Mouse (Mus musculus) hindbrain, postnatal 0 days (tissue): ENCODE measurements around the gene Xrcc5. TPM values are rescaled to one million over a fixed set of nuclear protein-coding genes. Genes with fewer than 3 reads are reported as not detected.
A peak's percentile ranks its signal among the peaks of the same experiment; 100 is the strongest.

Source experiments
- ATAC-seq: fragments of 200-750 bp; cut with Nextera tagmentation; 2 replicates; pipeline ENCODE4 v1.8.0; 2017; ENCODE audit warnings: mild to moderate bottlenecking, moderate TSS enrichment, moderate library complexity
- DNase-seq: peaks from one replicate; pipeline ENCODE4 v3.0.0-alpha.2; 2015; ENCODE audit warnings: low spot score
- H3K27ac ChIP-seq: fragments of 300-500 bp; sonication (generic); 2 replicates; pipeline ENCODE4 v1.5.1; 2014; ENCODE audit warnings: mild to moderate bottlenecking
- H3K27me3 ChIP-seq: fragments of 300-500 bp; sonication (generic); 2 replicates; pipeline ENCODE4 v1.6.1; 2014; ENCODE audit warnings: low read length, mixed read lengths; ENCODE audit not compliant: insufficient read depth
- H3K36me3 ChIP-seq: fragments of 300-500 bp; sonication (generic); 2 replicates; pipeline ENCODE4 v1.6.1; 2014; ENCODE audit warnings: low read length, mixed read lengths; ENCODE audit not compliant: insufficient read depth
- H3K4me1 ChIP-seq: fragments of 300-500 bp; sonication (generic); 2 replicates; pipeline ENCODE4 v1.6.1; 2014; ENCODE audit warnings: antibody characterized with exemption, low read length, mixed read lengths; ENCODE audit not compliant: insufficient read depth
- H3K4me2 ChIP-seq: fragments of 300-500 bp; sonication (generic); 2 replicates; pipeline ENCODE4 v1.6.1; 2014; ENCODE audit warnings: low read depth, mild to moderate bottlenecking, low read length, moderate library complexity, mixed read lengths
- H3K4me3 ChIP-seq: fragments of 300-500 bp; sonication (generic); 2 replicates; pipeline ENCODE4 v1.5.1; 2014; ENCODE audit warnings: low read length
- H3K9ac ChIP-seq: fragments of 300-500 bp; sonication (generic); replicated peaks from 2 replicates; pipeline ENCODE4 v1.6.1; 2014; ENCODE audit warnings: mild to moderate bottlenecking, low read length, moderate library complexity, mixed read lengths
- H3K9me3 ChIP-seq: fragments of 300-500 bp; sonication (generic); 2 replicates; pipeline ENCODE4 v1.6.1; 2016; ENCODE audit warnings: low read length, mixed read lengths
- CTCF ChIP-seq: IDR thresholded peaks from 2 replicates; pipeline ENCODE4 v1.5.1; 2016; ENCODE audit warnings: antibody characterized with exemption, control low read depth, low read depth
- WGBS: fragments of 180-500 bp; shearing (Covaris S2); extraction: QIAGEN DNeasy Blood & Tissue Kit; methylation state at CpG from one replicate; pipeline ENCODE4 v1.1.7; 2014; 5-methylcytosine and 5-hydroxymethylcytosine counted together
- polyA plus RNA-seq: library from polyadenylated mRNA; unstranded; fragments of >200 nt; fragmentation: Nextera tagmentation; extraction: Ambion mirVana; gene quantifications from 2 replicates; pipeline ENCODE4 v1.2.1, GENCODE M21; 2015
- total RNA-seq: library from RNA; depleted of rRNA; stranded (reverse); fragments of >200 nt; gene quantifications from 2 replicates; pipeline ENCODE4 v1.2.3, GENCODE M21; 2014

Xrcc5 gene
- total and polyA plus RNA-seq, 2 experiments from 2014 or later = 9.0 to 15.7 TPM

DNA sequence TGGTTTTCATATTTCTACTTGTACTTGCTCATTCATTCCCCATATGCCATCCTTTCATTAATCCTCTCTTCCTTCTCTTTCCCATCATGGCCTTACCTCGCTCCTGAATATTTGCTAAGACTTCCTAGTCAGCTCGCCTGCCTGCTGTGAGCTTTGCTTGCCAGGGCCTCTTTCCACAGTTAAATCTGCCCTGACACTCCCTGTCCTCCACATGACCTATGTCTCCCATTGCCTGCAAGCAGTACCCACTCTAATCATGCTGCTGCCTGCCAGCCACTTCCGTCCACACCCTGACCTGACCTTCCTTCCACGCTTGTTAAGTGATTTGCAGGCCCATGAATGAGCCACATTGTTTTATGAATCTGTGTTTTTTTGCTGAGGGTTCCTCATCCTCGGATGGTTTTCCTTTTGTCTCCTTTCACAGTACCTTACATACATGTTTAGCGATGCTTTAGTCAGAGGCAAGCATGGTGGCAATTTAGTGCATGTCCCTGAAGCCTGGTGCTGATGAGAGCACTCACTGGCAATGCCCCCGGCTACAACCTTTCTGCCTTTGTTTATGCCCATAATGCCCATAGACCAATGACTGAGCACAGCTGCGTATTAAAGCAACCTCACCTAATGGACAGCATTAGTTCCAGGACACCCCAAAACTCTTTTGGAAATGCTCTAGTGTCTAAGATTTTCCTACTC lies 107.5 kb downstream of the Xrcc5 start:
- 33% methylated on average over 8 of the region's 8 CpGs for WGBS
- DNase-seq (no peak), ATAC-seq (no peak)
- Histone ChIP-seq H3K27ac (peak overlapping the region; percentile 60), H3K9ac (no peak overlapping the region), H3K4me1 (peaks cover 19% of the 10 kb centered on the region), H3K36me3 (no peaks in the 10 kb centered on the region), H3K9me3 (no peaks in the 10 kb centered on the region), H3K4me2 (no peak overlapping the region), H3K4me3 (no peak overlapping the region), H3K27me3 (no peaks in the 10 kb centered on the region)
- TF ChIP-seq CTCF = no peak

DNA sequence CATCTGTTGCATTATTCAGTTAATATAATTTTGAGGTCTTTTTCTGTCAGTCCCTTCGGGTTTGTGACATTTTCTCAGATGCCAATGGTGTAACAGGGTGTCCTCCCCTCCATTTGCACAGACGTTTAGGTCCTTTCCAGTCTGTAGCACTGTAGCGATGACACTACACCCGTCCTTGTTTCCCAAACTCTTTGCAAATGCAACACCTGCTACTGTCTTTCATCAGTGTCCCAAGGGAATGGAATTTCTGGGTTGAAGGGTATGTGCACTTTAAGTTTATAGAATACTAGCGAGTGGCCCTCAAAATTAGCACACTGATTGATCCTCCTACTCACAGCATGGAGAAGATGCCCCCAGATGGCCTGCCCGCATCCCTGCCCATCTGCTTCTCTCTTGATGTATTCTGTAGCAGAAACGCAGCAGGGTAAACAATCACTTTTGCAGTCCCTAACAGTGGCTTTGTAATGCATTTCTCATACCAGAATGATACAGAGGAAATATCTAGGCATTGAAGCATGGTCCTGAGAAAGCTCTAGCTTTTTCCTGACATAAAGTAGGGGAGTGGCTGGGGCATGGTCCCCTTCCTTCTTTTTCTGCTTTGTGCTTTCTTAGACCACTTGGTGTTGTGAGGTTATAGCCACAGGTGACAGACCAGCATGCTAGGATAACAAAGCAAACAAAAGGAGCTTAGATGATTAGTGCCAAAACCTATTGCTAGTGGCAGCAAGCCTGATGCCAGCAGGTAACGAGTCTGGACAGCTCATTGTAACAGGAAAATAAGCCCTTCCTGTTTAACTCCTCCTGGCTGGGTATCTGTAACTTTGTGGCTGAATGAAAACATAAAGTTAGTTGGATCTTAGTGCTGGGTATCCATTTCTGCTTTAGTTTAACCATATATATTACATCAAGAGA lies 111.8 kb downstream of the Xrcc5 start:
- H3K36me3 ChIP-seq = no peaks in the 10 kb centered on the region
- peak; percentile 37 for DNase-seq
- TF ChIP-seq CTCF = no peak
- WGBS = 43% methylated on average over 8 of the region's 8 CpGs
- no peak overlapping the region for H3K4me3 ChIP-seq
- no peaks in the 10 kb centered on the region for H3K9me3 ChIP-seq
- H3K27ac ChIP-seq = peak overlapping the region; percentile 41; the same call in 1 of the 2 replicates
- ATAC-seq = peak; percentile 65
- no peaks in the 10 kb centered on the region for H3K27me3 ChIP-seq
- H3K9ac ChIP-seq = no peak overlapping the region
- H3K4me1 ChIP-seq = peaks cover 17% of the 10 kb centered on the region
- no peak overlapping the region for H3K4me2 ChIP-seq

DNA sequence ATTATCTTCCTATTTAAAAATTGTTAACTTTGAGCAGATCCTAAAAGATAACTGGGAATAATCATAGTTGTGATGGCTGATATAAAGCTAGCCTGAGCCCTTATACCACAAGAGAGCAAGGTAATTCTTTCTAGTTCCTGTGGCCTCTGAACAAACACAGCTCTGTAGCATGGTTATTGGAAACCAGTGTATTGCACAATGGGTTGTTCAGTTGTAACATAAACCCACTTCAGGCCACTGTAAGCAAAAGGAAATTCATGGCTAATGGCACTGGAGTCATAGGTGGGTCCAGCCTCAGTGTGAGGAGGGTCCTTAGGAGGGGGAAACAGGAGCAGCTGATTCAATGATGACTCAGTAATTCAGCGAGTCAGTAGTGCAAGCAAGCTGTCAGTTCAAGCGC lies 113.0 kb downstream of the Xrcc5 start:
- no peak overlapping the region for H3K4me2 ChIP-seq
- H3K27ac ChIP-seq = no peak overlapping the region
- no peaks in the 10 kb centered on the region for H3K27me3 ChIP-seq
- no peak overlapping the region for H3K9ac ChIP-seq
- no peaks in the 10 kb centered on the region for H3K36me3 ChIP-seq
- ATAC-seq (no peak), DNase-seq (no peak)
- no peak overlapping the region for H3K4me3 ChIP-seq
- WGBS = 60% methylated on average over 2 of the region's 2 CpGs
- no peaks in the 10 kb centered on the region for H3K9me3 ChIP-seq
- H3K4me1 ChIP-seq = peaks cover 5% of the 10 kb centered on the region; the same call in 1 of the 2 replicates
- no peak for TF ChIP-seq CTCF

DNA sequence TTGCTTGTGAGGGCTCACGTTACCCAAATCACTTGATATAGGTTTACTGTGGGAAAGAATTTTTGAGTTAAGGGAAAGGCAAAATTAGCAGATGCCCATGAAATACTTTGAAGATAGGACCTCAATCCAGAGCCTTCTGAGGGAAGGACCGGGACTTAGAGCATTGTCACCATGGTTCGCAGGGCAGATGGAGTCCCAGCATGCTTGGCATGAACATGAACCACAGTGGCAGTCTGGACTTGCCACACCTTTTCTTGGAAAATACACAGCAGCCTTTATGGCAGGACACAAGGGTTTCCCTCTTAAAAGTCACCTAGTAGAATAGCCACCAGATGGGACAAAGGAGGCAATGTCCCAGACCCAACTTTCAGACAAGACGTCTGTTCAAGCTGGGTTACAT lies 114.9 kb downstream of the Xrcc5 start:
- WGBS = 77% methylated on average over 4 of the region's 4 CpGs

DNA sequence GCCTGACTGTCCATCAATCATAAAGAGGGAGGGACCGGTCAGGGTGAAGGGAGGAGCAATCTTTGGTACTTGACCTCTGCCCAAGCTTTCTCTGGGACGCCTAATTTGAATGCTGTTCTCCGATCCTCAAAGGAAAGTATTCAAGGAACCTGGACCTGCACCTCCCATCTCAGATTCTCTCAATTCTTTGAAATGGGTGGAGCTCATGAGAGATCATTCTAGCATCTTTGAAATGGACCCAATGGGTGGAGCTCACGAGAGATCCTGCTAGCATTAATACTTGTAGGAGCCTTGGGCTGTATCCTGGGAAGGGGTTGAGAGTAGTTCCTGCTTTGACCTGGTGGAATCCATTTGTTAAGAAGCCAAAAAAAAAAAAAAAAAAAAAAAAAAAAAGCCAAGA lies 119.2 kb downstream of the Xrcc5 start:
- Histone ChIP-seq H3K27ac (no peak overlapping the region), H3K4me1 (no peaks in the 10 kb centered on the region), H3K9me3 (no peaks in the 10 kb centered on the region), H3K9ac (no peak overlapping the region), H3K4me2 (no peak overlapping the region), H3K27me3 (no peaks in the 10 kb centered on the region), H3K36me3 (no peaks in the 10 kb centered on the region), H3K4me3 (no peak overlapping the region)
- WGBS = 85% methylated on average over 4 of the region's 4 CpGs
- TF ChIP-seq CTCF = no peak
- ATAC-seq (no peak), DNase-seq (no peak)

More for the DNA sequence above, 114.9 kb downstream of the Xrcc5 start:
- H3K4me2 ChIP-seq = no peak overlapping the region
- peaks cover 5% of the 10 kb centered on the region; the same call in 1 of the 2 replicates for H3K4me1 ChIP-seq
- DNase-seq (peak; percentile 30), ATAC-seq (no peak)
- no peak for TF ChIP-seq CTCF
- H3K9ac ChIP-seq = no peak overlapping the region
- no peaks in the 10 kb centered on the region for H3K27me3 ChIP-seq
- H3K9me3 ChIP-seq = no peaks in the 10 kb centered on the region
- H3K27ac ChIP-seq = no peak overlapping the region
- H3K36me3 ChIP-seq = no peaks in the 10 kb centered on the region
- no peak overlapping the region for H3K4me3 ChIP-seq

DNA sequence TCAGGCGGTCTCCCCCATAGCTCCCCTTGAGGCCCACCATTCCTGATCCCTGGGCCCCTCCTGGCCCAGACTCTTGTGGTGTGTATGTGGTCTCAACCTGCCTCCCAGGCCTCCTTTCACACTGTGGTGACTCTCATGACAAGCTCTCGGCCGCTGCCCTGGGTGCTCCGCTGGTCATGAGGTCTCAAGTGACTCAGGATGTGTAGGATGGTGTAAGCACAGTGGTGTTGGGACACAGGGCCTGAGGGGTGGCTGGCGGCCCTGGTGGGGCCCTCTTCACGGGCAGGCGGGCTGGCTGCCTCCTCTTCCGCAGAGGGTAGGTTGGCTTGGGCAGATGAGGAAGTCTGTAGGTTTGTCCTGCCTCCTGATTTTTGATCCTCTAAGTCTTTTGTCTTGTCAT lies 121.3 kb downstream of the Xrcc5 start:
- Histone ChIP-seq H3K9ac (no peak overlapping the region), H3K9me3 (no peaks in the 10 kb centered on the region), H3K4me2 (no peak overlapping the region), H3K4me1 (no peaks in the 10 kb centered on the region), H3K27ac (no peak overlapping the region), H3K36me3 (no peaks in the 10 kb centered on the region), H3K4me3 (no peak overlapping the region), H3K27me3 (no peaks in the 10 kb centered on the region)
- no peak for TF ChIP-seq CTCF
- DNase-seq (no peak), ATAC-seq (no peak)
- 87% methylated on average over 8 of the region's 8 CpGs for WGBS
